Mouse (Mus musculus): ENCODE results near the gene Prkar1a. TPM values are rescaled to one million over a fixed set of nuclear protein-coding genes. Genes with fewer than 3 reads are reported as not detected.

The Prkar1a gene
- polyA plus RNA-seq, 1 experiment from 2014 or later, result 411 TPM

DNA sequence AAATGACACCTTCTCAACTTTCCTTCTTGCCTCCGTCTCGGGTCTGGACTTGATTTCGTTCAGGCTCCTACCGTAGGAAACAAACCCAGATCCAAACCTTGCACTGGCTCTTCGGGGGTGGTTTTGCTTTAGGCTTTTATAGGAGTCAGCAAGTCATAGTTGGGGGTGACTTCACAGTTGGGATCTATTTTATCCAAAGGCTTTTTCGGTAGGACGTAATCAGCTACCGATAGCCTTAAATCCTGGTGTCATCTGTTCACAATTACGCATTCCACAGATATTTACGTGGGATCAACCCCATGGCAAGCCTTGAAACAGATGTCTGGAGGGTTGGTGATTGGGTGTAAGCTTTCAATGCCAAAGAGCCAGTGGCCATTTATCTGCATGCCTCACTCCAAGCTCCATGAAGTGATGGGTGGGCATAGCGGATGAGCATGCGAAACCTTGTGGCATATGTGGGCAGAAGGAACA is 66.1 kb downstream of the Prkar1a start:
- no peaks in the 10 kb centered on the region for H3K9me3 ChIP-seq (ENCODE audit: low read depth, low read length)
- H3K27me3 ChIP-seq (ENCODE audit: insufficient read depth, low read length), result no peaks in the 10 kb centered on the region
- no peak overlapping the region for H3K27ac ChIP-seq (ENCODE audit: low read depth)
- DNase-seq (no peak), ATAC-seq (ENCODE audit: insufficient read depth) (no peak)
- no peak for TF ChIP-seq CTCF (IDR thresholded peaks at IDR 0.05; ENCODE audit: low read depth)
- no peak overlapping the region for H3K9ac ChIP-seq
- no peak overlapping the region for H3K4me3 ChIP-seq (ENCODE audit: low read depth, low read length)
- no peak overlapping the region for H3K4me2 ChIP-seq
- no peaks in the 10 kb centered on the region for H3K36me3 ChIP-seq (ENCODE audit: insufficient read depth)
- H3K4me1 ChIP-seq (ENCODE audit: insufficient read depth), result peaks cover 5% of the 10 kb centered on the region; the same call in 1 of the 2 replicates
- 84% methylated on average over 12 of the region's 12 CpGs for WGBS

DNA sequence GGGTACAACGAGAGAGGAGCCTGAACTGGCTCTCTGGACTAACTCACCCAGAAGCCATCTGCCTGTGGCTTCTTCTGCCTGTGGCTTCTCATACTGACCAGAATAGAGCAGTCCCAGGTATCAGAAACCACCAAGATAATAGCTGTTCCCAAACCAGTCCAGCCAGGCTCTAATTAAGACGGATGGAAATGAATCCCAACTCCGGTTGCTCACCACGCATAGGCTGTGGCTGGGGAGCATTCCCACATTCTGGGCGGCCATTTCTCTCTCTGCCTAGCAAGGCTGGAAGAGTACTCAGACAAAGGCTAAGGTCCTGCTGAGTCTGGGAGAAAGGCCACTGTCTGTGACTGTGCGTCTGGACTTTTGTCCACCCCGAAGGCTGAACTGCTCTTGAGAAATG is 67.8 kb downstream of the Prkar1a start:
- Histone ChIP-seq H3K36me3 (ENCODE audit: insufficient read depth) (no peaks in the 10 kb centered on the region), H3K4me1 (ENCODE audit: insufficient read depth) (peaks cover 17% of the 10 kb centered on the region), H3K9me3 (ENCODE audit: low read depth, low read length) (no peaks in the 10 kb centered on the region), H3K27me3 (ENCODE audit: insufficient read depth, low read length) (no peaks in the 10 kb centered on the region; the same call in 1 of the 2 replicates), H3K9ac (no peak overlapping the region), H3K4me3 (ENCODE audit: low read depth, low read length) (no peak overlapping the region), H3K4me2 (no peak overlapping the region), H3K27ac (ENCODE audit: low read depth) (no peak overlapping the region)
- ATAC-seq (ENCODE audit: insufficient read depth), result no peak
- TF ChIP-seq CTCF (IDR thresholded peaks at IDR 0.05; ENCODE audit: low read depth), result no peak
- WGBS, result 66% methylated on average over 7 of the region's 7 CpGs
- no peak for DNase-seq

DNA sequence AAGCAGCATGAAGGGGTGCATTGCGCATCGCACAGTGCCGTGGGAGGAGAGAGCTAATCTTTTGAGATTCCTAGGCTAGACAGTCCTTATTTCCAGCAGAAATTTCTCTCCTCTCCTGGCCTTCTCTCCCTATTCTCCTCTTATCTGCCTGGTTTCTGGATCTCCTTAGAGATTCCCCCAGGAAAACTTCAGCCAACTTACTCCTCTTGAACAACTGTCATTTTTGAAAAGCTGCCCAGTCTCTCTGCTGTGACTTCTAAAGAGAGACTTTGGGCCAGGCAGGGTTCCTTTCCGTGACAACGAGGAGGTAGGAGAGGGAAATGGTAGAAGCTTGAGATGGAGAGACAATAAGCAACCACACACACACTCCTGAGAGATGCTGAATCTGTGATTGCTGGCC is 68.2 kb downstream of the Prkar1a start:
- Histone ChIP-seq H3K4me1 (ENCODE audit: insufficient read depth) (peaks cover 21% of the 10 kb centered on the region), H3K27ac (ENCODE audit: low read depth) (no peak overlapping the region), H3K9me3 (ENCODE audit: low read depth, low read length) (no peaks in the 10 kb centered on the region), H3K27me3 (ENCODE audit: insufficient read depth, low read length) (no peaks in the 10 kb centered on the region; the same call in 1 of the 2 replicates), H3K36me3 (ENCODE audit: insufficient read depth) (no peaks in the 10 kb centered on the region), H3K4me2 (no peak overlapping the region), H3K4me3 (ENCODE audit: low read depth, low read length) (no peak overlapping the region), H3K9ac (no peak overlapping the region)
- ATAC-seq (ENCODE audit: insufficient read depth), result no peak
- DNase-seq, result peak; percentile 43
- no peak for TF ChIP-seq CTCF (IDR thresholded peaks at IDR 0.05; ENCODE audit: low read depth)
- WGBS, result 76% methylated on average over 5 of the region's 5 CpGs

DNA sequence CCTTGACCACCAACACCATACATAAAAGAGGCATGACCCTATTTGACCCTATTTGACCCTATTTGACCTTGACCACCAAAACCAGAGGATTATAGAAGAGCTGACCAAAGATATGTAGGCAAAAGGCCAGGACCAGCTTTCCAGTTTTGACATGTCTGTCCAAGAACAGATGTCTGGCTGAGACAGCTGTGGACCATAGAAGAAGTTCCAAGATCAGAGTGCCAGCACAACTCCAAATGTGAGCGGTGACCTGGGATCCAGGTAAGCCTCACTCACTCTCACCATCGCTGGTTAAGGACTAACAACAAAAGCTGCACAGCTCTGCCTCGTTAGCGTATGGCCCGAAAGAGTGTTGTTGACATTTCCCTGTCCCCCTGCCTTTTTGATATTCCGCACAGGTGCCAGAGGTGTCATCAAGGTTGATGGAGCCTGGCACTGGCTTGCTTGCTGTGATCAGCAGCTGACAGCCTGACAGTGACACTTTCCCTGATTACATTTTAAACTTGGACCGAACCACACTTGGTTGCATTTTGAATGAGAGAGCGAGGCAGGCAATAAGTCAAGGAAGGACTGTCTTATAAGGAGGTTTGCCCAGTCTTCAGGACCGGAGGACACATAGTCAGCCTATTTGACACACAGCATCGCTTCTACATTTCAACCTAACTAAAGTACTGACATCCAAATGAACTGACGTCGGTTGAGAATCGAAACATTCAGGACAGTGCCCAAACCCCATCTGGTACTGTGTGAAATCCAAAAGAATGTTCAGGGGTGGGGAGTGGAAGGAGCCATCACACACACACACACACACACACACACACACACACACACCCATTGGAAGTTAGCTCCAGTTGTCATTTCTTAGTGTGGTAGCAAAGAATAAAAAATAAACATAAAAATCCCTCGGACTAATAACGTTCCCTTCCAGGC is 69.0 kb downstream of the Prkar1a start:
- H3K9me3 ChIP-seq (ENCODE audit: low read depth, low read length), result no peaks in the 10 kb centered on the region
- H3K4me3 ChIP-seq (ENCODE audit: low read depth, low read length), result no peak overlapping the region

More for the DNA sequence above, 69.0 kb downstream of the Prkar1a start:
- no peaks in the 10 kb centered on the region for H3K36me3 ChIP-seq (ENCODE audit: insufficient read depth)
- no peak overlapping the region for H3K9ac ChIP-seq
- ATAC-seq (ENCODE audit: insufficient read depth) (no peak), DNase-seq (no peak)
- no peak overlapping the region for H3K4me2 ChIP-seq
- peaks cover 23% of the 10 kb centered on the region for H3K4me1 ChIP-seq (ENCODE audit: insufficient read depth)
- H3K27ac ChIP-seq (ENCODE audit: low read depth), result no peak overlapping the region
- TF ChIP-seq CTCF (IDR thresholded peaks at IDR 0.05; ENCODE audit: low read depth), result no peak
- H3K27me3 ChIP-seq (ENCODE audit: insufficient read depth, low read length), result no peaks in the 10 kb centered on the region; the same call in 1 of the 2 replicates
- 66% methylated on average over 15 of the region's 15 CpGs for WGBS

Other genes starting within 250 kb of the Prkar1a start
- not detected in 2 replicates for gene 9930022D16Rik, start 235.5 kb upstream of the Prkar1a start, polyA plus RNA-seq (2014; fragmentation: Nextera tagmentation; extraction: Ambion mirVana)
- 41.5 and 45.6 TPM in 2 replicates for gene Amz2, start 223.5 kb upstream of the Prkar1a start, polyA plus RNA-seq (2014; fragmentation: Nextera tagmentation; extraction: Ambion mirVana)
- 2.8 and 5.3 TPM in 2 replicates for gene Arsg, start 176.0 kb upstream of the Prkar1a start, polyA plus RNA-seq (2014; fragmentation: Nextera tagmentation; extraction: Ambion mirVana)
- 5.4 and 5.9 TPM in 2 replicates for gene Slc16a6, start 175.8 kb upstream of the Prkar1a start, polyA plus RNA-seq (2014; fragmentation: Nextera tagmentation; extraction: Ambion mirVana)
- gene Wipi1, start 37.4 kb upstream of the Prkar1a start, polyA plus RNA-seq (2014; fragmentation: Nextera tagmentation; extraction: Ambion mirVana), result 24.1 and 24.9 TPM in 2 replicates
- gene Fam20a, start 72.9 kb downstream of the Prkar1a start, polyA plus RNA-seq (2014; fragmentation: Nextera tagmentation; extraction: Ambion mirVana), result 3.0 and 3.5 TPM in 2 replicates
- gene 1700012B07Rik, start 178.6 kb downstream of the Prkar1a start, polyA plus RNA-seq (2014; fragmentation: Nextera tagmentation; extraction: Ambion mirVana), result not detected in 2 replicates